Comparison of ENCODE assay signal across 8 mouse cellular contexts in the genomic region with DNA sequence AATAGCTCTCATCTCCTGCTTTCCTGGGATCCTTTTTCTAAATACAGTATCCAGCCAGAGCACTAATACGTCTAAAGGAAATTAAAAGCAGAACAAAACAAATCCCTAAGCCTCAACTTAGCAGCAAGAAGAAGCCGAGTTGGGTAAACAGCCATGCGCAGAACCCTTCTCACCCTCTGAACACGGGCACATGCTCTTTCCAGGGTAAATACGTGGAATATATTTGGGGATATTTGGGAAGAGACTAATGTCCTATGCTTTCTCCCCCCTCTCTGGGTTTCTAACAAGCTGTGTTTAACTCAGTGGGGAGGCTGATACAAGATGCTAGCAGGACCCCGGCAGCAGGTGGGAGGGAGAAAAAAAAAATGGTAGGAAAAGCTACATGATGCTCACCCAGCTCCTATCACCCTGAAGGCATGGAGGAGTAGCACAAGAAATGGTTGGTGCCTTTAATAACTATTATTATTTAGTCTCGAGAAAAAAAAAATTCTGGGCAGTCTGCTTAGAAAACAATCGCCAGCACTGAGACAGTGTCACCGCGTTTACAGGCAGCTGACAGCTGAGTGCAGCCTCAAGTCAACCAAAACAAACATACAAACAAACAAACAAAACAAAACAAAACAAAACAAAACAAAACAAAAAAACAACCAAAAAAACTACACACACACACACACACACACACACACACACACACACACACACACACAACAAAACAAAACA.
DNase-seq lines count a peak whose midpoint lies in the region; ATAC-seq lines count a peak whose summit lies in the region.

No protein-coding gene starts in this region.

- 61% methylated on average over 10 of the region's 10 CpGs for WGBS in intestine, embryonic 16.5 days
- WGBS in neural tube, embryonic 15.5 days = 45% methylated on average over 10 of the region's 10 CpGs

- DNase-seq in frontal cortex, postnatal 14 days (ENCODE audit: low spot score in 2 of 2) = no peak
- no peak for DNase-seq in frontal cortex, postnatal 10 days (ENCODE audit: low spot score in 2 of 2)
- DNase-seq in lung, postnatal 14 days = no peak

- peak; percentile 26 for ATAC-seq in frontal cortex, adult (ENCODE audit: low TSS enrichment)
- ATAC-seq in megakaryocyte, adult 5-6 weeks (ENCODE audit: poor library complexity, severe bottlenecking) = no peak
- ATAC-seq in intestine, embryonic 16.5 days = peak; percentile 34
- ATAC-seq in neural tube, embryonic 15.5 days (ENCODE audit: low FRiP score) = peak; percentile 52; the same call in 1 of the 2 replicates

- H3K4me3 ChIP-seq in megakaryocyte, embryonic 14.5 days (replicated peaks) = peak overlapping the region; percentile 50
- H3K4me3 ChIP-seq in intestine, embryonic 16.5 days (ENCODE audit: low read length) = no peak overlapping the region
- H3K4me3 ChIP-seq in neural tube, embryonic 15.5 days (replicated peaks) = peak overlapping the region; percentile 37

- no peak overlapping the region for H3K9ac ChIP-seq in intestine, embryonic 16.5 days (ENCODE audit: low read depth, low read length)
- H3K9ac ChIP-seq in neural tube, embryonic 15.5 days (replicated peaks) = peak overlapping the region; percentile 36; the same call in 1 of the 2 replicates

- peaks cover 84% of the 10 kb centered on the region for H3K4me1 ChIP-seq in megakaryocyte, embryonic 14.5 days
- no peaks in the 10 kb centered on the region for H3K4me1 ChIP-seq in intestine, embryonic 16.5 days (ENCODE audit: control insufficient read depth, insufficient read depth, low read length)
- peaks cover 14% of the 10 kb centered on the region for H3K4me1 ChIP-seq in neural tube, embryonic 15.5 days

- no peak overlapping the region for H3K4me2 ChIP-seq in intestine, embryonic 16.5 days (ENCODE audit: low read depth, low read length)
- H3K4me2 ChIP-seq in neural tube, embryonic 15.5 days = peak overlapping the region; percentile 64

- no peaks in the 10 kb centered on the region for H3K27me3 ChIP-seq in megakaryocyte, embryonic 14.5 days (replicated peaks)
- H3K27me3 ChIP-seq in intestine, embryonic 16.5 days (replicated peaks; ENCODE audit: control insufficient read depth, insufficient read depth, low read length) = no peaks in the 10 kb centered on the region
- no peaks in the 10 kb centered on the region for H3K27me3 ChIP-seq in neural tube, embryonic 15.5 days (replicated peaks)

- H3K9me3 ChIP-seq in megakaryocyte, embryonic 14.5 days = no peaks in the 10 kb centered on the region
- H3K9me3 ChIP-seq in intestine, embryonic 16.5 days (ENCODE audit: control insufficient read depth, low read length) = no peaks in the 10 kb centered on the region
- H3K9me3 ChIP-seq in neural tube, embryonic 15.5 days (replicated peaks) = no peaks in the 10 kb centered on the region

- H3K27ac ChIP-seq in intestine, embryonic 16.5 days (ENCODE audit: low read length) = no peak overlapping the region
- H3K27ac ChIP-seq in neural tube, embryonic 15.5 days (replicated peaks) = no peak overlapping the region

- no peaks in the 10 kb centered on the region for H3K36me3 ChIP-seq in megakaryocyte, embryonic 14.5 days (replicated peaks; ENCODE audit: low read length)
- no peaks in the 10 kb centered on the region for H3K36me3 ChIP-seq in intestine, embryonic 16.5 days (ENCODE audit: control insufficient read depth, insufficient read depth, low read length)
- no peaks in the 10 kb centered on the region for H3K36me3 ChIP-seq in neural tube, embryonic 15.5 days
